Mouse (Mus musculus) intestine, postnatal 0 days (tissue): ENCODE data around the gene Npas3. TPM values are rescaled to one million over a fixed set of nuclear protein-coding genes. Genes with fewer than 3 reads are reported as not detected.

Experiments used
- ATAC-seq: fragments of 200-750 bp; cut with Nextera tagmentation; 2 replicates; pipeline ENCODE4 v1.8.0; 2017; ENCODE audit warnings: mild to moderate bottlenecking, moderate TSS enrichment, moderate library complexity
- H3K27ac ChIP-seq: fragments of 300-500 bp; sonication (generic); 2 replicates; pipeline ENCODE4 v1.5.1; 2014; ENCODE audit warnings: mild to moderate bottlenecking, low read depth, low read length, moderate library complexity
- H3K27me3 ChIP-seq: fragments of 300-500 bp; sonication (generic); replicated peaks from 2 replicates; pipeline ENCODE4 v1.6.1; 2014; ENCODE audit warnings: low read length, mixed read lengths; ENCODE audit not compliant: control insufficient read depth, insufficient read depth
- H3K36me3 ChIP-seq: fragments of 300-500 bp; sonication (generic); 2 replicates; pipeline ENCODE4 v1.6.1; 2014; ENCODE audit warnings: mild to moderate bottlenecking, moderate library complexity; ENCODE audit not compliant: control insufficient read depth, insufficient read depth
- H3K4me1 ChIP-seq: fragments of 300-500 bp; sonication (generic); replicated peaks from 2 replicates; pipeline ENCODE4 v1.6.1; 2014; ENCODE audit warnings: antibody characterized with exemption, low read length, mixed read lengths; ENCODE audit not compliant: control insufficient read depth, insufficient read depth
- H3K4me2 ChIP-seq: fragments of 300-500 bp; sonication (generic); replicated peaks from 2 replicates; pipeline ENCODE4 v1.6.1; 2014; ENCODE audit warnings: low read depth, mild to moderate bottlenecking, moderate library complexity
- H3K4me3 ChIP-seq: fragments of 300-500 bp; sonication (generic); 2 replicates; pipeline ENCODE4 v1.5.1; 2014; ENCODE audit warnings: low read depth, low read length
- H3K9ac ChIP-seq: fragments of 300-500 bp; sonication (generic); 2 replicates; pipeline ENCODE4 v1.6.1; 2014; ENCODE audit warnings: mild to moderate bottlenecking, low read depth, low read length
- H3K9me3 ChIP-seq: fragments of 300-500 bp; sonication (generic); 2 replicates; pipeline ENCODE4 v1.6.1; 2016; ENCODE audit warnings: mixed run types; ENCODE audit not compliant: control insufficient read depth
- CTCF ChIP-seq: sonication (generic); IDR thresholded peaks from 2 replicates; pipeline ENCODE4 v1.5.1; 2016; ENCODE audit warnings: low read depth, mild to moderate bottlenecking, control low read depth, antibody characterized with exemption, moderate library complexity
- WGBS: fragments of 180-500 bp; shearing (Covaris S2); extraction: QIAGEN DNeasy Blood & Tissue Kit; methylation state at CpG from one replicate; pipeline ENCODE4 v1.1.7; 2014; 5-methylcytosine and 5-hydroxymethylcytosine counted together
- polyA plus RNA-seq: library from polyadenylated mRNA; unstranded; fragments of >200 nt; fragmentation: Nextera tagmentation; extraction: Ambion mirVana; gene quantifications from 2 replicates; pipeline ENCODE4 v1.2.1, GENCODE M21; 2015

The Npas3 gene
- polyA plus RNA-seq, 1 experiment from 2014 or later: 0.48 TPM

- Histone ChIP-seq H3K27ac (no peak overlapping the region), H3K9ac (no peak overlapping the region), H3K4me1 (no peaks in the 10 kb centered on the region), H3K4me2 (no peak overlapping the region), H3K27me3 (no peaks in the 10 kb centered on the region), H3K36me3 (no peaks in the 10 kb centered on the region), H3K9me3 (no peaks in the 10 kb centered on the region), H3K4me3 (no peak overlapping the region)
- WGBS: 92% methylated on average over 3 of the region's 3 CpGs
- ATAC-seq: no peak
- no peak for TF ChIP-seq CTCF
Measured at GRCm38 (mm10) chr12:54037602-54038001, 789.1 kb downstream of the Npas3 start.

GRCm38 (mm10) chr12:54042996-54043544 is 794.6 kb downstream of the Npas3 start:
- TF ChIP-seq CTCF: no peak
- no peaks in the 10 kb centered on the region for H3K36me3 ChIP-seq
- H3K27ac ChIP-seq: no peak overlapping the region
- no peaks in the 10 kb centered on the region for H3K27me3 ChIP-seq
- H3K9ac ChIP-seq: no peak overlapping the region
- 48% methylated on average over 9 of the region's 9 CpGs for WGBS
- H3K4me1 ChIP-seq: no peaks in the 10 kb centered on the region
- no peaks in the 10 kb centered on the region for H3K9me3 ChIP-seq
- H3K4me2 ChIP-seq: no peak overlapping the region
- ATAC-seq: no peak
- no peak overlapping the region for H3K4me3 ChIP-seq

- Histone ChIP-seq H3K27ac (no peak overlapping the region), H3K36me3 (no peaks in the 10 kb centered on the region), H3K27me3 (no peaks in the 10 kb centered on the region), H3K4me1 (no peaks in the 10 kb centered on the region), H3K9ac (no peak overlapping the region), H3K4me2 (no peak overlapping the region), H3K9me3 (no peaks in the 10 kb centered on the region), H3K4me3 (no peak overlapping the region)
- WGBS: 80% methylated on average over 15 of the region's 15 CpGs
- no peak for ATAC-seq
- TF ChIP-seq CTCF: no peak
Measured at GRCm38 (mm10) chr12:54044606-54045334, 796.3 kb downstream of the Npas3 start.

GRCm38 (mm10) chr12:54045360-54045759 is 796.9 kb downstream of the Npas3 start:
- Histone ChIP-seq H3K4me3 (no peak overlapping the region), H3K27me3 (no peaks in the 10 kb centered on the region), H3K9ac (no peak overlapping the region), H3K4me1 (no peaks in the 10 kb centered on the region), H3K27ac (no peak overlapping the region), H3K36me3 (no peaks in the 10 kb centered on the region), H3K4me2 (no peak overlapping the region), H3K9me3 (no peaks in the 10 kb centered on the region)
- ATAC-seq: no peak
- no peak for TF ChIP-seq CTCF
- WGBS: 75% methylated on average over 4 of the region's 4 CpGs

- Histone ChIP-seq H3K36me3 (no peaks in the 10 kb centered on the region), H3K27ac (no peak overlapping the region), H3K9ac (no peak overlapping the region), H3K27me3 (no peaks in the 10 kb centered on the region), H3K9me3 (no peaks in the 10 kb centered on the region), H3K4me3 (no peak overlapping the region), H3K4me2 (no peak overlapping the region), H3K4me1 (no peaks in the 10 kb centered on the region)
- 70% methylated on average over 6 of the region's 6 CpGs for WGBS
- no peak for ATAC-seq
- TF ChIP-seq CTCF: no peak
Measured at GRCm38 (mm10) chr12:54046824-54047223, 798.3 kb downstream of the Npas3 start.

GRCm38 (mm10) chr12:54048126-54048525 is 799.6 kb downstream of the Npas3 start:
- WGBS: 87% methylated on average over 5 of the region's 5 CpGs
- no peak overlapping the region for H3K4me2 ChIP-seq
- TF ChIP-seq CTCF: no peak

More at GRCm38 (mm10) chr12:54048126-54048525, 799.6 kb downstream of the Npas3 start:
- Histone ChIP-seq H3K27ac (no peak overlapping the region), H3K4me3 (no peak overlapping the region), H3K27me3 (no peaks in the 10 kb centered on the region), H3K4me1 (no peaks in the 10 kb centered on the region), H3K9me3 (no peaks in the 10 kb centered on the region), H3K9ac (no peak overlapping the region), H3K36me3 (no peaks in the 10 kb centered on the region)
- ATAC-seq: no peak
